Mouse (Mus musculus): ENCODE measurements around the gene Olfr177. TPM values are rescaled to one million over a fixed set of nuclear protein-coding genes. Genes with fewer than 3 reads are reported as not detected.

Gene Olfr177
- not detected for polyA plus RNA-seq (2015; fragmentation: Illumina TruSeq; extraction: RNeasy Lipid Tissue Mini Kit (QIAGEN cat#74804); ENCODE audit: insufficient read depth, low read depth, low replicate concordance)

DNA sequence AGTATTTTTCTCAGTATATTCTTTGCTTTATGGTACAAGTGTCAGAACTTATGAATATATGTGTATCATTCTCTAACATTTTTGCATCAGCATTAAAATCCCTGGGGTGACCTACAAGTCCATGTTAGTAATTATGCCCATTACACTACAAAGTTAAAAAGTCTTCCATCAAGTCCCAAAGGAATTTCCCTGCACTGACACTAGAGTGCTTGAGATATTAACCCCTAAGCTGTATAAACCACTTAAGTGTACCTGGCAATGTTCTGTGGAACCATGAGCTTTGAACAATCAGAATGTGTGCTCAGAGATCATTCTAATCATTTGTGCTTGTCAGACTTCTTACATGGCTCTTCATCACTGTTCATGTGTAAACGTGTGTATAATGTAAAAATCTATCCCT, at the start of gene Olfr177:
Gene Olfr177 (minus strand): TSS at position 101 of the 400 bp plus-strand sequence.

GRCm38 (mm10) chr16:58891963-58892362, 17.4 kb upstream of the Olfr177 start, which contains the start of gene Olfr178:
Gene Olfr178 (minus strand): TSS chr16:58892063.

DNA sequence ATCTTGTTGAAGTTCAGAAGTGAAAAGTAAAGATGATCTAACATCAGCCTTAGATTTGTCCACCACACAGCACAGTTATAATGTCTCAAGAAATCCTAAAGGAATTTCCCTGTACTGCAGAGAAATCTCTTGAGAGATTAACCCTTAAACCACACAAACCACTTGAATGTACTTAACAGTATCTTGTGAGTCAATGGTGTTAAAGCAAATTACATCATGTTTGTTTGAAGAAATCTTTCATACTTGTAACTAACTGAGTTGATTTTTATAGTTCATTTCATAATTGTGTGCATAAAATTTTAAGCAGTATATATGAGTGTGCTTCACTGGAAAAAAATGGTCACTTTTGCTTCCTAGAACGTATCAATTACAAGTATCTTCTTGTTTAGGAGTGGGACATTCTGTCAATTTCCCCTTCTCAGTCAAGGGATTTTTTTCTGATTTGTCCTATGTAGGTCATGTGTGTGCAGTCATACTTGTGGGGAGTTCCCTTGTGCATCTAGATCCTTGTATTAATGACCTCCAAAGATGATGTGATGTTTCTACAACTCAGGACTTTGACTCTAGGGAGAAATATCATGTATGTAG, 47.7 kb downstream of the Olfr177 start, which contains the start of gene Olfr175-ps1:
Gene Olfr175-ps1 (minus strand): TSS at position 51 of the 588 bp plus-strand sequence.

Other genes starting within 250 kb of the Olfr177 start
- gene E330017A01Rik, start 236.0 kb downstream of the Olfr177 start, polyA plus RNA-seq (2015; fragmentation: Illumina TruSeq; extraction: RNeasy Lipid Tissue Mini Kit (QIAGEN cat#74804); ENCODE audit: insufficient read depth, low read depth, low replicate concordance): not detected
- gene Cpox, start 204.5 kb downstream of the Olfr177 start, polyA plus RNA-seq (2015; fragmentation: Illumina TruSeq; extraction: RNeasy Lipid Tissue Mini Kit (QIAGEN cat#74804); ENCODE audit: insufficient read depth, low read depth, low replicate concordance): 4.4 TPM
- gene Gpr15, start 155.7 kb downstream of the Olfr177 start, polyA plus RNA-seq (2015; fragmentation: Illumina TruSeq; extraction: RNeasy Lipid Tissue Mini Kit (QIAGEN cat#74804); ENCODE audit: insufficient read depth, low read depth, low replicate concordance): not detected
- 11.4 TPM for gene Cldnd1, start 146.9 kb downstream of the Olfr177 start, polyA plus RNA-seq (2015; fragmentation: Illumina TruSeq; extraction: RNeasy Lipid Tissue Mini Kit (QIAGEN cat#74804); ENCODE audit: insufficient read depth, low read depth, low replicate concordance)
- not detected for gene Olfr172, start 111.6 kb downstream of the Olfr177 start, polyA plus RNA-seq (2015; fragmentation: Illumina TruSeq; extraction: RNeasy Lipid Tissue Mini Kit (QIAGEN cat#74804); ENCODE audit: insufficient read depth, low read depth, low replicate concordance)
- not detected for gene Olfr173, start 74.5 kb downstream of the Olfr177 start, polyA plus RNA-seq (2015; fragmentation: Illumina TruSeq; extraction: RNeasy Lipid Tissue Mini Kit (QIAGEN cat#74804); ENCODE audit: insufficient read depth, low read depth, low replicate concordance)
- not detected for gene Olfr175-ps1, start 48.0 kb downstream of the Olfr177 start, polyA plus RNA-seq (2015; fragmentation: Illumina TruSeq; extraction: RNeasy Lipid Tissue Mini Kit (QIAGEN cat#74804); ENCODE audit: insufficient read depth, low read depth, low replicate concordance)
- not detected for gene Olfr178, start 17.3 kb upstream of the Olfr177 start, polyA plus RNA-seq (2015; fragmentation: Illumina TruSeq; extraction: RNeasy Lipid Tissue Mini Kit (QIAGEN cat#74804); ENCODE audit: insufficient read depth, low read depth, low replicate concordance)
- gene Olfr181, start 54.0 kb upstream of the Olfr177 start, polyA plus RNA-seq (2015; fragmentation: Illumina TruSeq; extraction: RNeasy Lipid Tissue Mini Kit (QIAGEN cat#74804); ENCODE audit: insufficient read depth, low read depth, low replicate concordance): not detected
- not detected for gene Olfr180, start 54.6 kb upstream of the Olfr177 start, polyA plus RNA-seq (2015; fragmentation: Illumina TruSeq; extraction: RNeasy Lipid Tissue Mini Kit (QIAGEN cat#74804); ENCODE audit: insufficient read depth, low read depth, low replicate concordance)
- not detected for gene Olfr183, start 120.6 kb upstream of the Olfr177 start, polyA plus RNA-seq (2015; fragmentation: Illumina TruSeq; extraction: RNeasy Lipid Tissue Mini Kit (QIAGEN cat#74804); ENCODE audit: insufficient read depth, low read depth, low replicate concordance)
- gene Olfr186, start 155.5 kb upstream of the Olfr177 start, polyA plus RNA-seq (2015; fragmentation: Illumina TruSeq; extraction: RNeasy Lipid Tissue Mini Kit (QIAGEN cat#74804); ENCODE audit: insufficient read depth, low read depth, low replicate concordance): not detected
- not detected for gene Olfr187, start 165.0 kb upstream of the Olfr177 start, polyA plus RNA-seq (2015; fragmentation: Illumina TruSeq; extraction: RNeasy Lipid Tissue Mini Kit (QIAGEN cat#74804); ENCODE audit: insufficient read depth, low read depth, low replicate concordance)
- not detected for gene Olfr190, start 203.2 kb upstream of the Olfr177 start, polyA plus RNA-seq (2015; fragmentation: Illumina TruSeq; extraction: RNeasy Lipid Tissue Mini Kit (QIAGEN cat#74804); ENCODE audit: insufficient read depth, low read depth, low replicate concordance)
- not detected for gene Olfr191, start 215.1 kb upstream of the Olfr177 start, polyA plus RNA-seq (2015; fragmentation: Illumina TruSeq; extraction: RNeasy Lipid Tissue Mini Kit (QIAGEN cat#74804); ENCODE audit: insufficient read depth, low read depth, low replicate concordance)
- gene Olfr193, start 237.1 kb upstream of the Olfr177 start, polyA plus RNA-seq (2015; fragmentation: Illumina TruSeq; extraction: RNeasy Lipid Tissue Mini Kit (QIAGEN cat#74804); ENCODE audit: insufficient read depth, low read depth, low replicate concordance): not detected
- gene Olfr194, start 246.3 kb upstream of the Olfr177 start, polyA plus RNA-seq (2015; fragmentation: Illumina TruSeq; extraction: RNeasy Lipid Tissue Mini Kit (QIAGEN cat#74804); ENCODE audit: insufficient read depth, low read depth, low replicate concordance): not detected